Mouse (Mus musculus) gastrocnemius, postnatal 14 days (tissue): ENCODE results near the gene Fam221a. TPM values are rescaled to one million over a fixed set of nuclear protein-coding genes. Genes with fewer than 3 reads are reported as not detected.

ENCODE experiments used
- DNase-seq: peaks from one replicate; pipeline ENCODE4 v3.0.0; 2021; ENCODE audit warnings: mixed read lengths
- intact Hi-C: fragments of 180-260 bp; cut with DNase I; formaldehyde crosslinking; loops from one replicate; pipeline ENCODE4 v1.15.1; 2025; ENCODE audit warnings: low total_unique reads
- long read RNA-seq, 2 experiments: library from polyadenylated mRNA; stranded (forward); transcript quantifications; one replicate each; pipeline ENCODE4 v2.0.0; 2021
- total RNA-seq, 2 experiments: library from RNA; stranded (reverse); gene quantifications; 2 replicates each; pipeline ENCODE4 v1.2.3; 2021

Fam221a gene
- 1 to 10 TPM in 1 of 2 experiments, under 1 TPM in 1; 0.95 to 1.2 TPM for total RNA-seq
- long read RNA-seq, experiment 1, partial matches to known transcripts = 0 of 3 reads
- long read RNA-seq, experiment 1, other reads (novel, unspliced or antisense) = 0 of 3 reads
- long read RNA-seq, experiment 2, partial matches to known transcripts = 1 of 2 reads
- long read RNA-seq, experiment 2, other reads (novel, unspliced or antisense) = 0 of 2 reads

DNA sequence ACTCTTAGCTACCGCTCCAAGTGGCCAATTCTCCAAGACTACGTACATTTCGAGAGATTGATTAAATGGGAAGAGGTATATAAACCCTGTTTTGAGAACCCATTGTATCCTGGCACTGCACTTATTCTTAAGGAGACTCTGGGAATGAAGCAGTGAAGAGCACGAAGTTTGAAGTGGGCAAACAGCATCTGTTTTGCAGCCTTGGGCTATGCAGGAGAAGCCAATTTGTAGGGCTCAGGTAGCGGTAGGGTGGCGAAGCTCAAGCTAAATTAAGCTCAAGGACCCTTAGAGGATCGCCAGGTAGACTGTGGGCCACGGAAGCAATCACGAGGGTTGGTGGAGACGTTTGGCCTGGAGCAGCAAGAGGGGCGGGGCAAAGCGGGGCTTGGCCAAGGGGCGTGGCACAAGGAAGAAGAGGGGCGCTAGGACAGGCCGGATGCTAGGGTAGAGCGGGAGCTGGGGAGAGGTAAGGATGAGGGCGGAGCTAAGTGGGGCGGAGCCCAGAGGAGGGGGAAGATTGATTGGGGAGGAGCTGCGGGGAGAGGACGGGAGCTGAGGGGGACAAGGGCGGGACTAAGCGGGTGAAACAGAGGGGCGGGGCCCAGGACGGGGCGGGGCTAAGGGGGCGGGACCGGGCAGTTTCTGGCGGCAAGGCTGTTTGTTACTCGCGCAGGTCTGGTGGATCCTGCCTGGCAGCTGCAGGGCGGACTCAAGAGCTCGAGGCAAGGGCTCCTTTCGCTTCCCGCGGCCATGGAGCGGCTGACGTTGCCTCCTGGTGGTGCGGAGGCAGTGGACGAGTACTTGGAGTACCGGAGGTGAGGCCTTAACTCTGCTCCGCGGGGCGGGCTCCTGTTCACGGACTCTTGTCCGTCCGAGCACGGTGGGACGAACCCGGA is at the start of gene Fam221a:
Gene Fam221a (plus strand): TSS at position 581 of the 896 bp plus-strand sequence.
- DNase-seq = peak; percentile 73
- intact Hi-C loops = no loop called here

GRCm38 (mm10) chr6:49318966-49319594 is 48.5 kb upstream of the Fam221a start, which contains the start of gene Ccdc126:
Gene Ccdc126 (plus strand): TSS chr6:49319274.
- intact Hi-C loops = no loop called here

DNA sequence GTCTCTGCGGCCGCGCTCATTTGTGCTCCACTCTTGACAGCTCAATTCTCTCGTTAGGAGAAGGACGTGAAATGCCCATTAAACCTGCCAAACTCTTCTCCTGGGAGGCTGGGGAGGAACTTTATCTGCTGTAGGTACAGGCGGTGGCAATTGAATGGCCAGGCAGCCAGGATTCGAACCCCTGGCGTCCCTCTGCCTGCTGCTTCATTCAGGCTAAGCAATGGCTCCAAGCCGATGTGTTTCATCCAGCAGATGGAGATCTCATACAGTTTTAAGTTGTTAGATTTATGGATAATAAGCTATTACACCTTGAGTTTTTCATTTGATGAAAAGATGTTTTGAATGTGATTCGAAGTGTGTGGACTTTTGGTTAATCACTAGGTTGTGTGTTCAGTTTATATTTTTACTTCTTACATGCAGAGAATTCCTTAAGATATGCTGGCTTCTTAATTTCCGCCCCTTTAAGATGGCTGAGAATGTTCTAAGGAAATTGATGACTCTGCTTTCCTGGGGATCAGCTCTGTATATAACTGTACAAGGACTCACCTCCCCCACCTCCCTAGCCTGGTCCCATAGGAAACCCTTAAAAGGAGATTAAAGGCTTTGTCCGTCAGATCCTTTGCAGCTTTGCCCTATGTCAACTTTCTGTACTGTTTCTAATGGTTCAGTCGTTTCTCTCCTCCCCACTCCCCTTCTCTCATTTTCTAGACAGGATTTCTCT is 47.8 kb upstream of the Fam221a start:
- DNase-seq = no peak
- intact Hi-C loops = no loop called here

More at GRCm38 (mm10) chr6:49318966-49319594, 48.5 kb upstream of the Fam221a start, which contains the start of gene Ccdc126:
- peak; percentile 99 for DNase-seq

GRCm38 (mm10) chr6:49321341-49321740 is 46.2 kb upstream of the Fam221a start:
- no peak for DNase-seq
- intact Hi-C loops = no loop called here

- no peak for DNase-seq
- intact Hi-C loops = no loop called here
Observed at GRCm38 (mm10) chr6:49322056-49322455, 45.5 kb upstream of the Fam221a start.

DNA sequence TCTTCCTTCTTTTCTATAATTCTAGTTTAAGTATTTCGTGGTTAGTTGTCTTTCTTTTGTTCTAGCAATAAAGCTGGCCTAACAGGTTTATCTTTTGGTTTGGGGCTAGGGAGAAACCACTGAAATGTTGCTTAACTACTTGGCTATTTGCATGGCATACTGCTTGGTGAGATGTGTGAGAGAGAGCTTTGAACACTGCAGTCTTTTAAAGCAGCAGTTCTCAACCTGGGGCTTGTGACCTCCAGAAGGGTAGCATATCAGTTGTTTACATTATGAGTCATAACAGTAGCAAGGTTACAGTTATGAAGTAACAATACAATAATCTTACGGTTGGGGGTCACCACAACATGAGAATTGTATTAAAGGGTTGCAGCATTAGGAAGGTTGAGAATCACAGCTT is 44.6 kb upstream of the Fam221a start:
- no peak for DNase-seq
- intact Hi-C loops = no loop called here

DNA sequence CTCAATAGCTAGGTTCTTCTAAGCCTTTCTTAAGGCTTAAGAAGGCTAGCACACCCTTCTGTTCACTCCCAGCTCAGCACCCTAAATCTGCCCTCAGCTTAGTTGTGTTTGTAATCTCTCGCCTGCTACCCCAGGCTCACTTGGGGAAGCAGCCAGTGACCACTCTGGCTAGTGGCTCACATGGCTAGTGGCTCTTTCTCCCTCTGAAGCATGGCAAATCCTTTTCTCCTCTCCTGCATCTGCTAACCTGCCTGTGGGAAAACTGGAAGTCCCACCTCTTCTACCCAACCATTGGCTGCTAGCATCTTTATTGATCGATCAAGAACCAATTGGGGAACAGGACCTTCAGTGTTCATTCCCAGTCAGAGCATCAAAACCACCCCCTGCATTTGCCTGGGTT is 43.0 kb upstream of the Fam221a start:
- no peak for DNase-seq
- intact Hi-C loops = no loop called here

DNA sequence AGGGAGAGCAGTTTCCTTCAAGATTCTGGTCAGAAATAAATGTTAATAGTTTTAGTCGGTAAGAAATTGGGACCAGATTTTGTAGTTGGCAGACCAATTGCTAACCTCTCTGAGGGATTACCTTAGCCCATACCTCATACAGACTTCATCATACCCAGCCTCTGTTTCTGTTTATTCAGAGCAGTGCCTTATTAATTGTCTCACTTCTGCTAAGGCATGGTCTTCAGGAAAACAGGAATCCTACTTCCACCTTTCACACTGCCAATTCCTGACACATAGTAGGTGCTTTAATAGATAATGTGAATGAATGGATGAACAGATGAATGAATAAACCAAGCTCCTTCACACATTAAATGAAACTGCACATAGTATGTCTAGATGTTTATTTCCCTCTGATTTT is 42.2 kb upstream of the Fam221a start:
- intact Hi-C loops = no loop called here
- DNase-seq = no peak

DNA sequence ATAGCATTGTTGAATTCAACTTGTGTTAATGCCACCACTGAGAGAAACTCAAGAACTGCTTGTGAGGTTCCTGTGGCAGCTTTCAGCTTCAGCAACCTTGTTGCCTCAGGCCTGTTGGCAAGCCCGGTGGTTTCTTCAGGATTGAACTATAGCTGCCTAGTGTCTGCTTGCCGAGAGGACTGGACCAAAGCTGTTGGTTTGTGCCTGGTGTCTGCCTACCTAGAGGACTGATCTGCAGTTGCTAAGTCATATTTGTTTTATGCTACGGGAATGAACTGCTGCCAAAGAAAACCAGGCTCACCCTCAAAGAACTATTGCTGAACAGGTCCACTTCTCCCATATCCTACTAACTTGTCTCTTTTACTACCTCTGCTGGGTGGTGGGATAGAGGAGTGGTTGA is 40.7 kb upstream of the Fam221a start:
- intact Hi-C loops = no loop called here
- DNase-seq = no peak

- no peak for DNase-seq
- intact Hi-C loops = no loop called here
Observed at GRCm38 (mm10) chr6:49331369-49332059, 36.0 kb upstream of the Fam221a start.

DNA sequence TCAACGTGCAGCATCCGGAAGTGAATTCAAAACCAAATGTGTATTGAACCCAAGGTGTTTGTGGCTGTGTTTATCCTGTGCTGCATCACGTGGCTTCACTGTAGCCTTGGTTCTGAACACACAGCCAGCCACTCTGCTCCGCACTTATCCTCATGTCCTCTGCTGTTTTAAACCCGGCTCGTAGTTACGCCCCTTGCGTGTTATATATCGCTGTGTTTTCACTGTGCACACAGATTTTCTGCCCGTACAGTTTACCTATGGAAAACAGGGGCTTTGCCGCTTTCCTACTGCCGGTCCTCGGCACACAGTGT is 35.5 kb upstream of the Fam221a start:
- DNase-seq = no peak
- intact Hi-C loops = no loop called here

DNA sequence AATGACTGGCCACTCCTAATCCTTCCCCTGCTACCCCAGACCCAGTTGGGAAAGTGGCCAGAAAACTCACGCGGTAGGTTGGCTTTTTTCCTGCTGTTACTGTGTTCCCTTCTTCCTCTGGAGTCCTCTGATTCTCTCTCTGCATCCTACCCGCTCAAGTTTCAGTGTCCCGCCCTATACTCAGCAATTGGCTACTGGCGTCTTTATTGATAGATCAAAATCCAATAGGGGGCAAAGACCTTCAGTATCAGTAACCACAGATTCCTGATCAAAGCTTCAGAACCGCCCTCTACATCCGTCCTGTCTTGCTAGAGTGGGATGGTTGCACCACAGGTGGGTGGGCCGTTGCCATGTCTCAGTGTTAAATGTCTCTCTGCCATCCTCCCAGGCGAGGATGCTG is 29.0 kb upstream of the Fam221a start:
- intact Hi-C loops = no loop called here
- DNase-seq = no peak

- intact Hi-C loops = no loop called here
Observed at GRCm38 (mm10) chr6:49339145-49339544, 28.4 kb upstream of the Fam221a start.

DNA sequence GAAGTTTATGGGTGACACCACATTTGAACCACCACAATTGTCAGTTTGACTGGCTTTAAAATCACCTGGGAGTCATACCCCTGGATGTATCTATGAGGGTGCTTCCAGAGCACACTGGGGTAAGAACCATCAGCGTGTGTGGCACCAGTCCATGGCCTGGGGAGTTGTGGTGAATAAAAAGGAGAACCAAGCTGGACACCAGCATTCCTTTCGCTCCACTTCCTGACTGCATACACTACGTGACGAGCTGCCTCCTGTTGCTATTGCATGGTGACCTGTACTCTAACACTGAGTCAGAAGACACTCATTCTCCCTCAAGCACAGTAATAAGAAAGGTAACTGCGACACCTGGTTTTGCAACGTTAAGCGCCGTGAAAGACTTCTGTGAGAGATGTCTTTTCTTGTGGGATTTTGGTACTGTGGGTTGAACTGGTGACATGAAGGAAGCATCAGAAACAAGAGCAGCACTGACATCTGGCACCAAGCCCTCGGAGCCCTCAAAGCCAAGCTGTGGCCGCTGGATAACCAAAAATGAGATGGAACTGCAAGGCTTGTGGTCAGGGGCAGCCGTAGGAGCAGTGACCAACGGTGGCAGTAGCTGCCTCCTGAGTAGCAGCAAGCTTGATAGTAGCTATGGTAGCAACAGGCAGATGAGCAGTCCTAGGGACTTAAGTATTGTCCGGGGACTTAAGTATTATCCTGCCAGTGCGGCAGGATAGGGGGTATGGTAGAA is 23.6 kb upstream of the Fam221a start:
- DNase-seq = no peak
- intact Hi-C loops = no loop called here

More at GRCm38 (mm10) chr6:49339145-49339544, 28.4 kb upstream of the Fam221a start:
- DNase-seq = no peak

GRCm38 (mm10) chr6:49349826-49350225 is 17.7 kb upstream of the Fam221a start:
- DNase-seq = no peak
- intact Hi-C loops = no loop called here

- intact Hi-C loops = no loop called here
- DNase-seq = no peak
Observed at GRCm38 (mm10) chr6:49354613-49355012, 12.9 kb upstream of the Fam221a start.

DNA sequence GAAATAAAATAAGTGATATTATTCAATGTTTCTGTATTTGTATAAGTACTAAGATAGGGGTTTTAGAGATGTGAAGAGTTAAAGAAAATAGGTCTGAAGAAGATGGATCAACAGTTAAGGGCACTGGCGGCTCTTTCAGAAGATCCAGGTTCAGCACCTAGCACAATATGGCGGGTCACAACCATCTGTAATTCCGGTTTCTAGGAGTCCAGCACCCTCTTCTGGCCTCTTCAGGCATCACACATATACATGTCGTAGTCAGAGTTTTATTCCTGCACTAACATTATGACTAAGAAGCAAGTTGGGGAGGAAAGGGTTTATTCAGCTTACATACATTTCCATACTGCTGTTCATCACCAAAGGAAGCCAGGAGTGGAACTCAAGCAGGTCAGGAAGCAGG is 12.4 kb upstream of the Fam221a start:
- no peak for DNase-seq
- intact Hi-C loops = no loop called here

DNA sequence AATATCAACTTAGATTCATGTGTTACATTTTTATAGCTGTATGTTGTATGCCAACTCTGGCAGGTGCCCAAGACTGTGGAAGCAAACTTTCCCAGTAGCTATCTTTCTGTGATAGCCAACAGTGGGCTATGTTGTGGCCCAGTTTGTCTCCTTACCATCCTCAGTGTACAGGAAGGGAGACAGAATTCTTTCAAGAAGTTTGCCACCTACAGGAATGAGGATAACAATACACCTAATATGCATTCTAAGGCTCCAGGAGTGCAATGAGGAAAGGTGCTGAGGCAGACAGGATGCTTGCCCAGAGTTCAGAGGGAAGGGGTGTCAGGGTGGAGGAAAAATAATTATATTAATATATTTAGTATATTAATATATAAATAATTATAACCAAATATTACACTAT is 7.1 kb upstream of the Fam221a start:
- intact Hi-C loops = no loop called here
- no peak for DNase-seq

DNA sequence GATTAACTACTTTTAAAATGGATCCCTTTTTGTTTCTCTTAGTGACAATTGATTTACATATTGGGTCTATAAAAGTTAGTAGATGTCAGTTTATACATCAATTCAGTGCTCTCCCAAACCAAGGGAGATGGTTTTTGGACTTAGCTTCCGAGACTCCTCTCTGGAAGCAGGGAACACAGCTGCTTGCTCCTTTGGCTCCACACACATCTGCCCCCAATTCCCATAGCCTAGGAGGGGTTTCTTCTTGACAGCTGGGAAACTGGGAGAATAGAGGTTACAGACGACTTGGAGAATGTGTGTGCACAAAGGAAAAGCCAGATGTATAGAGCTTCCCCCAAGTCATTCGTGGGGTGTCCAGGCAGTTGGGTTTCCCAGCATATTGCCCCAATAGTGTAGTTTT is 673 bp downstream of the Fam221a start:
- intact Hi-C loops = no loop called here
- no peak for DNase-seq
